Mouse (Mus musculus) small intestine, adult 2 months (tissue): ENCODE results near the gene Rassf6.

Source experiments
- CTCF ChIP-seq: fragments of 200-500 bp; IDR thresholded peaks from 2 replicates; pipeline ENCODE4 v1.5.1; 2012; ENCODE audit warnings: low read depth, mild to moderate bottlenecking, control low read depth, inconsistent platforms, low read length, moderate library complexity, mixed read lengths; ENCODE audit not compliant: insufficient replicate concordance, insufficient read length; ENCODE audit errors: extremely low read depth
- POLR2A ChIP-seq: fragments of 200-500 bp; IDR thresholded peaks from 2 replicates; pipeline ENCODE4 v1.6.1; 2012; ENCODE audit warnings: low read depth, mild to moderate bottlenecking, control low read depth, inconsistent platforms, low read length, moderate library complexity

- TF ChIP-seq POLR2A (no peak), CTCF (no peak)
Observed at GRCm38 (mm10) chr5:90584799-90585198, 55.7 kb downstream of the Rassf6 start.
